Mouse (Mus musculus): ENCODE data around the gene Gprc5c. TPM values are rescaled to one million over a fixed set of nuclear protein-coding genes. Genes with fewer than 3 reads are reported as not detected.

Gene Gprc5c
- polyA plus RNA-seq, 1 experiment from 2014 or later, result 14.5 TPM

DNA sequence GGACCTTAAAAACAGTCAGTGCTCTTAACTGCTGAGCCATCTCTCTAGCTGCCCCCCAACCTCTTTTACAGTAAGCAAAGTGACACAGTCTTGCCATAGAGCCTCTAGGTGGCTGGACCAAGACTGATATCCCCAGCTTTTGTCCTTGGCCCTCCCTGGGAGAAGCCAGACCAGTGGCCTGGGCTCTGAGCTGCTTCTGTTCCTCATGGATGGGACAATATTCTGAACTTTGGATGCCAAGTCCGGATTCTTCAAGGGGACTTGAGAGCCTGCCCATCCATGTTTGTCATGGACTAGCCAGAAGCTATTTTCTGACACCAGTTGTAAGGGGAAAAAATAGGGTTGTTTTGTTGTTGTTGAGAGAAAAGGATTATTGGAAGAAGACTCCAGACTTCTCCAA lies 18.8 kb downstream of the Gprc5c start:
- H3K36me3 ChIP-seq (ENCODE audit: control insufficient read depth, insufficient read depth), result no peaks in the 10 kb centered on the region
- no peak overlapping the region for H3K4me2 ChIP-seq (ENCODE audit: low read depth, low read length)
- H3K4me1 ChIP-seq (ENCODE audit: control insufficient read depth, insufficient read depth, low read length), result peaks cover 34% of the 10 kb centered on the region
- no peak overlapping the region for H3K4me3 ChIP-seq (ENCODE audit: low read length)
- WGBS, result 88% methylated on average over 1 of the region's 1 CpGs
- H3K9me3 ChIP-seq (replicated peaks; ENCODE audit: control insufficient read depth, low read length), result no peaks in the 10 kb centered on the region
- H3K27me3 ChIP-seq (ENCODE audit: control insufficient read depth, insufficient read depth, low read length), result no peaks in the 10 kb centered on the region
- no peak overlapping the region for H3K27ac ChIP-seq (ENCODE audit: low read length)
- ATAC-seq (replicated peaks; ENCODE audit: extremely low read depth, insufficient read depth, low FRiP score), result no peak
- no peak overlapping the region for H3K9ac ChIP-seq (ENCODE audit: low read length)

DNA sequence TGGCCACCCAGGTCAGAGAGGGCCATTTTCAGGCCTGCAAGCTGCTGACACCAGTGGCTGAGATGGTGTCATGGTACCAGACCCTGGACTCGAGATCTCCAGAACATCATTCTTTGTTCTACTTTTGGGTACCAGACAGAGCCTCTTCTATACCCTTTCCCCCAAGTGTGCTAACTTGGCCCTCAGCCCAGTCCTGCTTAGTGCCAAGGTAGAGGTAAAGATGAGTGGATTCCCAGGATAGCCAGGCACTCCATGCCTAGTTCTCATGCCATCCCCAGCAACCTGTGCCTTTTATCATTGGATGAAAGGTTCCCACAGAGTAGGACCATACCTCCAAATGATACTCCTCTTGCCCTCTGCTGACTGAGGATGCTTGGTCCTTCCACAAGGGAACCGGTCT lies 20.6 kb downstream of the Gprc5c start:
- no peaks in the 10 kb centered on the region for H3K27me3 ChIP-seq (ENCODE audit: control insufficient read depth, insufficient read depth, low read length)
- no peak overlapping the region for H3K4me2 ChIP-seq (ENCODE audit: low read depth, low read length)
- no peak overlapping the region for H3K9ac ChIP-seq (ENCODE audit: low read length)
- no peak overlapping the region for H3K4me3 ChIP-seq (ENCODE audit: low read length)
- H3K36me3 ChIP-seq (ENCODE audit: control insufficient read depth, insufficient read depth), result no peaks in the 10 kb centered on the region
- no peak overlapping the region for H3K27ac ChIP-seq (ENCODE audit: low read length)
- H3K9me3 ChIP-seq (replicated peaks; ENCODE audit: control insufficient read depth, low read length), result no peaks in the 10 kb centered on the region
- ATAC-seq (replicated peaks; ENCODE audit: extremely low read depth, insufficient read depth, low FRiP score), result no peak
- 82% methylated on average over 2 of the region's 2 CpGs for WGBS
- H3K4me1 ChIP-seq (ENCODE audit: control insufficient read depth, insufficient read depth, low read length), result peaks cover 27% of the 10 kb centered on the region

DNA sequence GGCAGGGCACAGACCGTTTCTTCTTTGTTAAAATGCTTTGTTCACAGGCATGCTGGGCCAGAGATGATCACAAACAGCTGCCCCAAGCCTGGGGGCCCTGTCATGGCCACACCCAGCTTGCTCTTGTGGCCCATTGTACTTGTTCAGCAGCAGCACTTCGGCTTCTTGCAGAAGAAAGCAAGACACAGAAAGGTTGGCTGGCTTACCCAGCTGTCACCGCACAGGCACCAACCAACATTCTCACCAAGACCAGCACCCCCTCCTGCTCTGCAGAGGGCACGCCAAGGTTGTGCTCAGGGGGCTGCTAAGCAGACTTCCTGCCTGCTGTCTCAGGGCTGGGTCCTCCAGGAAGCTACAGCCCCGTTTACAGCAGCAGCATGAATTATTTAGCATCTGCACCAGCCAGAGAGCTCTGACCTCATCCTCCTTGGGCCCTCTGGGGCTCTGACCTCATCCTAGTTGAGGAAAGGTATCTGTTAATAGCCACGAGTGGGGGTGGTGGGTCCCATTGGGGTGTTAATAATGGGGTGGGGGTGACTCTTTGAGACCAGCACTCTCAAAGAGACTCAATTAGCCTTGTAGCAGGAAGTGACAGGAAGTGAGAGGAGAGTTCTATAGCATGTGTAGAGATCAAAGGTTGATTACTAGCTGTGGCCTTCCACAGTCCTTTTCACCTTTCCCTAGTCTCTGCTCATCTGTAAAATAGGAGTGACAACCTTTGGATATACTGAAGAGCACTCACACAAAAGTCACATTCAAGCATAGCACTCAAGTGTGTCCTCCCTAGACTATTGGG lies 22.3 kb downstream of the Gprc5c start:
- H3K36me3 ChIP-seq (ENCODE audit: control insufficient read depth, insufficient read depth), result no peaks in the 10 kb centered on the region
- no peak overlapping the region; the same call in 1 of the 2 replicates for H3K9ac ChIP-seq (ENCODE audit: low read length)
- no peaks in the 10 kb centered on the region for H3K27me3 ChIP-seq (ENCODE audit: control insufficient read depth, insufficient read depth, low read length)
- WGBS, result 18% methylated on average over 6 of the region's 6 CpGs
- H3K4me1 ChIP-seq (ENCODE audit: control insufficient read depth, insufficient read depth, low read length), result peaks cover 11% of the 10 kb centered on the region
- peak overlapping the region; percentile 65 for H3K27ac ChIP-seq (ENCODE audit: low read length)
- ATAC-seq (replicated peaks; ENCODE audit: extremely low read depth, insufficient read depth, low FRiP score), result peak; percentile 54; the same call in 1 of the 2 replicates
- H3K4me2 ChIP-seq (ENCODE audit: low read depth, low read length), result no peak overlapping the region
- no peak overlapping the region for H3K4me3 ChIP-seq (ENCODE audit: low read length)
- no peaks in the 10 kb centered on the region for H3K9me3 ChIP-seq (replicated peaks; ENCODE audit: control insufficient read depth, low read length)

DNA sequence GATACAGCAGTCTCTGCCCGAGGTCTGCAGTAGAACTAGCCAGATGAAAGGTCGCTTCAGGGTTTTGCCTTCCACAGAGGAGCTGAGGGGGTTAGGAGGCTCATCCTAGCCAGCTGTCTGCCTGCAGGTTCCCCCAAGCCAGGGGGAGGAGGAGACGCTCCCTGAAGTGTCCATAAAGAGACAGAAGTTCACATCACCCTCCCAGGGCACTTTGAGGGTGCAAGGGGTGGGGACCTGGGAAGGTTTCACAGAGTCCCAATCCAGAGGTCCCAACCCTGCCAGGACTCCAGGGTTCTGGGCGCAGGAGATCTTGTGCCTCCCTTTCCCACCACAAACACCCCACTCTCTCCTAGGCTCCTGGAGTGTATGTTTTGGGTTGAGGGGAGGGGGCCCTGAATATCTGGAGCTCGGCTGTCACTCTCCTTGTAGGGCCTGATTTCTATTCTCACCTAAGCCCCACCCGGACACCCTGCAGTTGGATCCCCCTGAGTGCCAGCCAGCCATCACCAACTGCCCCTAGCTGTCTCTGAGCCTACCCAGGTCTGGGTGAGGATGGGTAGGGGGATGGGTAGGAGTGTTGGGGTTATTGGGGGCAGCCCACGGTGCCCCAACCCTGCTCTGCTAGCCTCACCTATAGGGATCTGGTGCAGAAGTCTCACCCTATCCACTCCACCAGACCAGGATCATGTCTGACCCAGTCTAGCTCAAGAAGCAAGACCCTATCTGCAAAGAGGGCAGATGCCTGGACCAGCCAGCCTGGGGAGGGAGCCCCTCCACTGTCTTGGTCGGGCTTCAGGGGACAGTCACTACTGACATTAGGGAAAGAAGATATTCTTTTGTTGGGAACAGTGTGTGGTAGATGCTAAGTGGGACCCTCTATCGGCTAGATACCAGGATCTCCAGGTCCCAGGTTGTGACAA lies 23.5 kb downstream of the Gprc5c start:
- H3K9me3 ChIP-seq (replicated peaks; ENCODE audit: control insufficient read depth, low read length), result no peaks in the 10 kb centered on the region
- no peak overlapping the region for H3K27ac ChIP-seq (ENCODE audit: low read length)
- peaks cover 11% of the 10 kb centered on the region for H3K4me1 ChIP-seq (ENCODE audit: control insufficient read depth, insufficient read depth, low read length)
- no peak for ATAC-seq (replicated peaks; ENCODE audit: extremely low read depth, insufficient read depth, low FRiP score)
- no peak overlapping the region for H3K4me3 ChIP-seq (ENCODE audit: low read length)
- no peak overlapping the region for H3K4me2 ChIP-seq (ENCODE audit: low read depth, low read length)
- H3K27me3 ChIP-seq (ENCODE audit: control insufficient read depth, insufficient read depth, low read length), result no peaks in the 10 kb centered on the region
- no peaks in the 10 kb centered on the region for H3K36me3 ChIP-seq (ENCODE audit: control insufficient read depth, insufficient read depth)
- no peak overlapping the region for H3K9ac ChIP-seq (ENCODE audit: low read length)
- 60% methylated on average over 9 of the region's 9 CpGs for WGBS

DNA sequence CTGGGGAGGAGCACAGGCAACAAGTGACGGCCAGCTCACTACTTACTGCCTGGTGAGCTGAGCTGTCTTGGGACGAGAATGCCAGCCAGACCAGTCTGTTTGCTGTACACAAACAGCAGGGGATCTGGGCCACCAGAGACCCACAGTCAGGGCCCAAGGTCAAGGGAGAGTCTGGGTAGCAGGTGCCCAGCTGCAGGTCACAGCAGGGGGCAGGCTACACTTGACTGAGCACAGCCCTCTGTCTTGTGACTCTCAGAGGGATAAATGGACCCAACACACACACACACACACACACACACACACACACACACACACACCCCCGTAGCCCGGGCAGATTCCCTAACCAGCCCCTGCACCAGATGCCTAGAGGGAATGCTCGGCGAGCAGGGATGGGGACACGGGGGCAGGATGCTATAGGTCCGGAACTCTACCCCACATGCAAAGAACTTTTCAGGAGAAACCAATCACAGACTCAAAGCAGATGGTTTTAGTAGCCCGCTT lies 24.4 kb downstream of the Gprc5c start:
- no peaks in the 10 kb centered on the region for H3K36me3 ChIP-seq (ENCODE audit: control insufficient read depth, insufficient read depth)
- no peaks in the 10 kb centered on the region for H3K27me3 ChIP-seq (ENCODE audit: control insufficient read depth, insufficient read depth, low read length)
- ATAC-seq (replicated peaks; ENCODE audit: extremely low read depth, insufficient read depth, low FRiP score), result no peak
- H3K9ac ChIP-seq (ENCODE audit: low read length), result no peak overlapping the region
- no peak overlapping the region for H3K27ac ChIP-seq (ENCODE audit: low read length)
- no peak overlapping the region for H3K4me3 ChIP-seq (ENCODE audit: low read length)
- H3K4me1 ChIP-seq (ENCODE audit: control insufficient read depth, insufficient read depth, low read length), result peaks cover 11% of the 10 kb centered on the region
- no peaks in the 10 kb centered on the region for H3K9me3 ChIP-seq (replicated peaks; ENCODE audit: control insufficient read depth, low read length)
- H3K4me2 ChIP-seq (ENCODE audit: low read depth, low read length), result no peak overlapping the region
- 23% methylated on average over 9 of the region's 9 CpGs for WGBS

DNA sequence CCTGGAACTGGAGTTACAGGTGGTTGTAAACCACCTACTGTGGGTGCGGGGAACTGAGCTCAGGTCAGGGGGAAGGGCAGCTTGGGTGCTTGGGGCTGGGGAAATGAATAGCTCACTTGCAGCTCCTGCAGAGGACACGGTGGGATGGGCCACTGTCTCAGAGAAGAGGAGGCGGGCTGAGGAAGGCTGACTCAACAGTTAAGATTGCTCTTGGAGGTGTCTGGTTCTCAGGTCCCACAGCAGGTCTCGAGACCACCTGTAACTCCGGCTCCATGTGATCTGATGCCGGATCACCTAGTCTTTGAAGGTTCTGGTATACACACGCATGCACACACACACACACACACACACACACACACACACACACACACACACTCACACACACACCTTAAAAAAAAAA lies 25.2 kb downstream of the Gprc5c start:
- Histone ChIP-seq H3K27ac (ENCODE audit: low read length) (no peak overlapping the region), H3K4me3 (ENCODE audit: low read length) (no peak overlapping the region), H3K9ac (ENCODE audit: low read length) (no peak overlapping the region), H3K4me2 (ENCODE audit: low read depth, low read length) (no peak overlapping the region), H3K4me1 (ENCODE audit: control insufficient read depth, insufficient read depth, low read length) (peaks cover 11% of the 10 kb centered on the region), H3K27me3 (ENCODE audit: control insufficient read depth, insufficient read depth, low read length) (no peaks in the 10 kb centered on the region), H3K36me3 (ENCODE audit: control insufficient read depth, insufficient read depth) (no peaks in the 10 kb centered on the region), H3K9me3 (replicated peaks; ENCODE audit: control insufficient read depth, low read length) (no peaks in the 10 kb centered on the region)
- WGBS, result 56% methylated on average over 7 of the region's 7 CpGs
- ATAC-seq (replicated peaks; ENCODE audit: extremely low read depth, insufficient read depth, low FRiP score), result no peak

DNA sequence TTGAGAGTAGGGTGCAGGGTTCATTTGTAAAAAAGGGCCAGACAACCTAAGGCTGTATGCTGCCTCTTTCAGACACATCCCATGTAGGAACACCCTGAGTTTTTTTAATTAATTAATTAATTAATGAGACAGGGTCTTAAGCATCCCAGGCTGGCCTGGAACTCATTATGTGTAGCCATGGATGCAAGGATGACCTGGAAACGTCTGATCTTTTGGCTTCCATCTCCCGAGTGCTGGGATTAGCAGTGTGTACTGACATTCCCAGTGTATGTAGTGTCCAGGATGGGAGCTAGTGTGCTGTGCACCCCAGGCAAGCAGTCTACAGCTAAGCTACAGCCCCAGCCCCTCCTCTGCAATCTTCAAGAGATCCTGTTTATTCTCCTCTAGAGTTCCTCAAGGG lies 25.7 kb downstream of the Gprc5c start:
- 51% methylated on average over 2 of the region's 2 CpGs for WGBS

DNA sequence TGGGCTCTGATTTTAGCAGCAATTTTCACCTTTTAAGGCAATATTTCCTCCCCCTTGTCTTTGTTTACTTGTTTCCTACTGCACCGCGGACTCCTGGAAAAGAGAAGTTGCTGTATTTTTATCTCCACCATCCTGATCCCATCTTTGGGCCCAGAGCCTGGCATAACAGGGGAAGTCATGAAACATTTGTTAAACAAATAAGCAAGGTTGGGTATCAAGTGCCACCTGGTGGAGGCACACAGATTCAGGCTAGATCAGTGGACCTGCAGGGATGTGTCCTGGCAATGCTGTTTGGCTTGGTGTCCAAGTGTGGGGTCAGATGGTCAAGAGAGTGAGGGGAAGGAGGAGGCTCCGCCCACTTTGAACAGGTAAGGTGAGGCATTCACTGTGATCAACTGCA lies 26.2 kb downstream of the Gprc5c start:
- WGBS, result 28% methylated on average over 3 of the region's 3 CpGs
- Histone ChIP-seq H3K9me3 (replicated peaks; ENCODE audit: control insufficient read depth, low read length) (no peaks in the 10 kb centered on the region), H3K4me1 (ENCODE audit: control insufficient read depth, insufficient read depth, low read length) (peaks cover 11% of the 10 kb centered on the region), H3K27me3 (ENCODE audit: control insufficient read depth, insufficient read depth, low read length) (no peaks in the 10 kb centered on the region), H3K27ac (ENCODE audit: low read length) (no peak overlapping the region), H3K36me3 (ENCODE audit: control insufficient read depth, insufficient read depth) (no peaks in the 10 kb centered on the region), H3K9ac (ENCODE audit: low read length) (no peak overlapping the region), H3K4me2 (ENCODE audit: low read depth, low read length) (no peak overlapping the region), H3K4me3 (ENCODE audit: low read length) (no peak overlapping the region)
- peak; percentile 25; the same call in 1 of the 2 replicates for ATAC-seq (replicated peaks; ENCODE audit: extremely low read depth, insufficient read depth, low FRiP score)

More for the DNA sequence above, 25.7 kb downstream of the Gprc5c start:
- H3K4me1 ChIP-seq (ENCODE audit: control insufficient read depth, insufficient read depth, low read length), result peaks cover 11% of the 10 kb centered on the region
- no peak overlapping the region for H3K27ac ChIP-seq (ENCODE audit: low read length)
- H3K4me2 ChIP-seq (ENCODE audit: low read depth, low read length), result no peak overlapping the region
- no peak overlapping the region for H3K4me3 ChIP-seq (ENCODE audit: low read length)
- H3K9me3 ChIP-seq (replicated peaks; ENCODE audit: control insufficient read depth, low read length), result no peaks in the 10 kb centered on the region
- no peak for ATAC-seq (replicated peaks; ENCODE audit: extremely low read depth, insufficient read depth, low FRiP score)
- no peaks in the 10 kb centered on the region for H3K36me3 ChIP-seq (ENCODE audit: control insufficient read depth, insufficient read depth)
- no peaks in the 10 kb centered on the region for H3K27me3 ChIP-seq (ENCODE audit: control insufficient read depth, insufficient read depth, low read length)
- H3K9ac ChIP-seq (ENCODE audit: low read length), result no peak overlapping the region

DNA sequence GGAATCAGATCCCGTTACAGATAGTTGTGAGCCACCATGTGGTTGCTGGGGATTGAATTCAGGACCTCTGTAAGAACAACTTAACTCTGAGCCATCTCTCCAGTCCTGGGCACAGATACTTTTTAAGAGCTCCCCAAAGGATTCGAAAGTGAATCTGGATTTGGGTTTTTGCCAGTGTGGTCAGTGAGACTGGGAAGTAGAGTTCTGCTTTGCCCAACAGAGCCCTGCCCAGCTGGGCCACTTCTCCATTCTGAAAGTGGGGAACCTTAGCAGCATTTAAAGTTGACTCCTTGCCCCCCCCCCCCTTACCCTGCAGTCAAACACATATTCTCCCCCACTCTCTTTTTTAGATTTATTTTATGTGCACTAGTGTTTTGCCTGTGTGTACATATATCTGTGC lies 28.7 kb downstream of the Gprc5c start:
- no peaks in the 10 kb centered on the region for H3K9me3 ChIP-seq (replicated peaks; ENCODE audit: control insufficient read depth, low read length)
- H3K4me2 ChIP-seq (ENCODE audit: low read depth, low read length), result no peak overlapping the region
- H3K9ac ChIP-seq (ENCODE audit: low read length), result no peak overlapping the region
- 78% methylated on average over 2 of the region's 2 CpGs for WGBS
- no peak overlapping the region for H3K27ac ChIP-seq (ENCODE audit: low read length)
- ATAC-seq (replicated peaks; ENCODE audit: extremely low read depth, insufficient read depth, low FRiP score), result no peak
- no peak overlapping the region for H3K4me3 ChIP-seq (ENCODE audit: low read length)
- H3K36me3 ChIP-seq (ENCODE audit: control insufficient read depth, insufficient read depth), result no peaks in the 10 kb centered on the region
- no peaks in the 10 kb centered on the region for H3K27me3 ChIP-seq (ENCODE audit: control insufficient read depth, insufficient read depth, low read length)
- H3K4me1 ChIP-seq (ENCODE audit: control insufficient read depth, insufficient read depth, low read length), result 0 out of 2 replicates have a peak, but pooled peaks cover 2% of the 10 kb centered on the region

All from heart, embryonic 16.5 days (tissue).